In genomic region chr8:117328758-117329157, GRCm38 (mm10) we compare ENCODE assay signal across 11 mouse cellular contexts.
DNase-seq lines count a peak whose midpoint lies in the region; ATAC-seq and TF ChIP-seq lines count a peak whose summit lies in the region.
"Had no signal": no experiment of that assay in that cellular context is flagged by ENCODE, and none has a peak within 500 bp of the region (broad histone marks: within the 10 kb centered on the region; RNA-seq: fewer than 3 reads in every experiment).

No protein-coding gene starts in this region.

- no peak for TF ChIP-seq CTCF in liver, postnatal 0 days (IDR thresholded peaks at IDR 0.05; ENCODE audit: low read depth)

- WGBS in liver, embryonic 12.5 days (ENCODE audit: insufficient replicate concordance) = 78% methylated on average over 9 of the region's 9 CpGs
- 71% methylated on average over 9 of the region's 9 CpGs for WGBS in liver, postnatal 0 days (ENCODE audit: insufficient replicate concordance)

- no peak for TF ChIP-seq EP300 in liver, postnatal 0 days (IDR thresholded peaks at IDR 0.05; ENCODE audit: low read depth)

- peak; percentile 59 for DNase-seq in adrenal gland, adult 2 months
- no peak for DNase-seq in adrenal gland, postnatal 14 days
- no peak for DNase-seq in liver, postnatal 0 days
- DNase-seq in left cerebral cortex, postnatal 36 days (ENCODE audit: low spot score in 2 of 2) = no peak
- no peak for DNase-seq in embryo, embryonic 10.5 days (ENCODE audit: low spot score)
- DNase-seq: gastrocnemius, postnatal 25 days had no signal

- H3K4me3 ChIP-seq in liver, embryonic 12.5 days = no peak overlapping the region
- no peak overlapping the region for H3K4me3 ChIP-seq in liver, postnatal 0 days (ENCODE audit: low read depth, low read length)
- no peak overlapping the region for H3K4me3 ChIP-seq in myocyte
- H3K4me3 ChIP-seq: limb, embryonic 12.5 days; midbrain, embryonic 12.5 days had no signal

- no peak overlapping the region for H3ac ChIP-seq in myocyte (ENCODE audit: control insufficient read depth, insufficient read length)

- H3K27ac ChIP-seq in liver, embryonic 12.5 days = peak overlapping the region; percentile 20; the same call in 1 of the 2 replicates
- H3K27ac ChIP-seq in liver, postnatal 0 days (ENCODE audit: low read depth) = no peak overlapping the region; the same call in 1 of the 2 replicates
- H3K27ac ChIP-seq: limb, embryonic 12.5 days; midbrain, embryonic 12.5 days had no signal

- H3K4me2 ChIP-seq in liver, embryonic 12.5 days = no peak overlapping the region
- no peak overlapping the region for H3K4me2 ChIP-seq in liver, postnatal 0 days (ENCODE audit: low read depth, low read length)
- H3K4me2 ChIP-seq in myocyte (ENCODE audit: low read depth) = peak overlapping the region; percentile 52
- H3K4me2 ChIP-seq: limb, embryonic 12.5 days; midbrain, embryonic 12.5 days had no signal

- no peaks in the 10 kb centered on the region for H3K27me3 ChIP-seq in liver, embryonic 12.5 days (replicated peaks)
- H3K27me3 ChIP-seq in liver, postnatal 0 days (ENCODE audit: insufficient read depth, low read length) = no peaks in the 10 kb centered on the region
- no peaks in the 10 kb centered on the region for H3K27me3 ChIP-seq in myocyte (ENCODE audit: control insufficient read depth, insufficient read depth, insufficient read length)
- H3K27me3 ChIP-seq: limb, embryonic 12.5 days; midbrain, embryonic 12.5 days had no signal

- H3K4me1 ChIP-seq in liver, embryonic 12.5 days = peaks cover 80% of the 10 kb centered on the region
- peaks cover 62% of the 10 kb centered on the region for H3K4me1 ChIP-seq in liver, postnatal 0 days (ENCODE audit: insufficient read depth)

- peaks cover 46% of the 10 kb centered on the region for H3K79me2 ChIP-seq in myocyte (ENCODE audit: control insufficient read depth, insufficient read depth)

- no peaks in the 10 kb centered on the region for H3K9me3 ChIP-seq in liver, embryonic 12.5 days (replicated peaks)
- no peaks in the 10 kb centered on the region for H3K9me3 ChIP-seq in liver, postnatal 0 days (ENCODE audit: low read length)
- H3K9me3 ChIP-seq: limb, embryonic 12.5 days; midbrain, embryonic 12.5 days had no signal

- TF ChIP-seq POLR2A in myocyte (IDR thresholded peaks at IDR 0.05; ENCODE audit: insufficient read length, low read depth) = no peak

- H3K36me3 ChIP-seq in liver, embryonic 12.5 days = peaks cover 17% of the 10 kb centered on the region
- H3K36me3 ChIP-seq in liver, postnatal 0 days (replicated peaks; ENCODE audit: insufficient read depth, low read length) = peaks cover 4% of the 10 kb centered on the region; the same call in 1 of the 2 replicates
- no peaks in the 10 kb centered on the region for H3K36me3 ChIP-seq in myocyte (ENCODE audit: control insufficient read depth, insufficient read depth)
- H3K36me3 ChIP-seq: limb, embryonic 12.5 days; midbrain, embryonic 12.5 days had no signal

- no peak overlapping the region for H3K9ac ChIP-seq in liver, embryonic 12.5 days
- no peak overlapping the region for H3K9ac ChIP-seq in liver, postnatal 0 days (replicated peaks)
- H3K9ac ChIP-seq: limb, embryonic 12.5 days; midbrain, embryonic 12.5 days had no signal

- ATAC-seq in liver, embryonic 12.5 days = no peak
- no peak for ATAC-seq in liver, postnatal 0 days
- 0 out of 2 replicates have a peak, but pooled peaks have one; percentile 33 for ATAC-seq in common myeloid progenitor, adult 5-6 weeks (replicated peaks; ENCODE audit: low read depth, poor library complexity, severe bottlenecking)

- intact Hi-C loops in left cerebral cortex, postnatal 36 days (cut with DNase I) = no loop called here

TF ChIP-seq in myocyte, 11 proteins besides CTCF, POLR2A, EP300 and RAD21:
- no peak for TF ChIP-seq E2F4 (IDR thresholded peaks at IDR 0.05; ENCODE audit: insufficient read depth)
- TF ChIP-seq MAX (IDR thresholded peaks at IDR 0.05; ENCODE audit: low read depth) = no peak
- TF ChIP-seq TCF3 (IDR thresholded peaks at IDR 0.05; ENCODE audit: insufficient read length, low read depth) = no peak
- TF ChIP-seq USF1 (IDR thresholded peaks at IDR 0.05; ENCODE audit: low read depth) = no peak
- TF ChIP-seq CEBPB (IDR thresholded peaks at IDR 0.05; ENCODE audit: insufficient read depth, poor library complexity, severe bottlenecking) = no peak
- TF ChIP-seq REST (IDR thresholded peaks at IDR 0.05; ENCODE audit: insufficient read depth, insufficient read length) = no peak
- TF ChIP-seq TCF12 (IDR thresholded peaks at IDR 0.05; ENCODE audit: insufficient read depth, poor library complexity, severe bottlenecking) = no peak
- TF ChIP-seq MYOG (IDR thresholded peaks at IDR 0.05; ENCODE audit: control insufficient read depth in 1 of 3, insufficient read depth in 1 of 3, insufficient read length in 2 of 3, low read depth in 2 of 3) = no peak
- TF ChIP-seq MYOD1 (IDR thresholded peaks at IDR 0.05; ENCODE audit: control insufficient read depth in 1 of 3, insufficient read length in 2 of 3, low read depth in 2 of 3) = no peak
- TF ChIP-seq POLR2AphosphoS2 (IDR thresholded peaks at IDR 0.05; ENCODE audit: insufficient read length, low read depth) = no peak
- TF ChIP-seq SRF (IDR thresholded peaks at IDR 0.05; ENCODE audit: control insufficient read depth, insufficient read length, low read depth) = no peak
